Mouse (Mus musculus): ENCODE measurements around the gene Mast2.
A peak's percentile ranks its signal among the peaks of the same experiment; 100 is the strongest.

The Mast2 gene

GRCm38 (mm10) chr4:116464126-116464981, at the start of gene Mast2:
Gene Mast2, minus strand, starts transcription at chr4:116464183.
- peak; percentile 32 for DNase-seq (ENCODE audit: low spot score)

DNA sequence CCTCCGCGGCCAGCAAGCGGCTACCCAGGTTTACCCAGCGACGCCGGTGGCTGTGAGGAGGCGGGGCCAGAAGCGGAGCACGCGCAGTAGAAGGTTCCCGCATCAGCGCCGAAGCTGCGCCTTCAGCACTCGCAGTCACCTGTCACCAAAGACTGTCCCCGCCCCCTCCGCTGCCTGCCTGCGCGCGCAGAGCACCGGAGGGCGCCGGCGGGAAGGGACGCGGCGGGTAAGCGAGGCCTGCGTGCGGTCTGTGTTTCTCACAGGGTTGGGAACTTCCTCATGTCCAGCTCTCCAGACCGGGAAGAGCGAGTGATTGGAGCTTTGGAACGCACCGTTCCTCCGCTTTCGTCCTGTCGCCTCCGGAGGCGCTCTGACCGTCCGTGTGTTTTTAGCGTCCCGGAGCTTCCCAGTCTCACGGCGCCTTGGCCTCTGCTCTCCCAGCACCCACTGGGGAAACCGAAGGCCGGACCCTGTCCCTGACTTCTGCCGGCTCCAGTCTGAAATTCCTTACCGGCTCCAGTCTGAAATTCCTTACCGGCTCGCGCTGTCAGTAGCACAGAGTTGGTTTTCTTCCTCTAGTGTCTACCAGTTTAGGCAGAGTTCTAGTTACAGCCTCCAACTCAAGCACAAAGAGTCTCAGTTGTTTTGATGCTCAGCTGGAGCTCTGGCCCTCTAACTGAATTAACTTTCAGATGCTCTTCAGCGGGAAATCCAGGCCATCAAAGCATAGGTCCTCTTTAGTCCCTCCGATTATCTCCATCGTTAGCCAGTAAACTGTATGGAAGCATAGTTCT, 43.6 kb upstream of the Mast2 start, which contains the start of gene Ipp:
TSS of gene Ipp (plus strand) at position 125 of the 794 bp plus-strand sequence.
- peak; percentile 78 for DNase-seq (ENCODE audit: low spot score)

DNA sequence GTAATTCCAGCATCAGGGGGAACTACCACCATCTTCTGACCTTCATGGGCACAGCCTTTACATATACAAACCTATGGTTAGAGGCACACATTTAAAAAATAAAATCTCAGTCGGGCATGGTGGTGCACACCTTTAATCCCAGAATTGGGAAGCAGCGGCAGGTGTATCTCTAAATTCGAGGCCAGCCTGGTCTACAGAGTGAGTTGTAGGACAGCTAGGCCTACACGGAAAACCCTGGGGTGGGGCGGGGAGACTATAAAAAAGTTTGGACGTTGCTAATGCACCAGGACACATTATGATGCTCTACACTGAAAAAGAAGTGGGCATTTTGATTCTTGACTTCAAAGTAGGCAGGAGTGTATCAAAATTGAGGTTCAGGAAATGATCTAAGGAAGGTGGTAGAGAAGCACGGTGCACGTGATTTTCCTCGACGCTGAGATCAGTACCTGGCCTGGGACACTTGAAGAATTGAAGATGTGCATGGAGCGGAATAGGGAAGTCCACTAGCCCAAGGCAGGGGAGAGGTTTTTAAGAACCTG, 43.0 kb upstream of the Mast2 start:
- DNase-seq (ENCODE audit: low spot score), result no peak

GRCm38 (mm10) chr4:116499978-116500377, 36.0 kb upstream of the Mast2 start:
- DNase-seq (ENCODE audit: low spot score), result no peak

DNA sequence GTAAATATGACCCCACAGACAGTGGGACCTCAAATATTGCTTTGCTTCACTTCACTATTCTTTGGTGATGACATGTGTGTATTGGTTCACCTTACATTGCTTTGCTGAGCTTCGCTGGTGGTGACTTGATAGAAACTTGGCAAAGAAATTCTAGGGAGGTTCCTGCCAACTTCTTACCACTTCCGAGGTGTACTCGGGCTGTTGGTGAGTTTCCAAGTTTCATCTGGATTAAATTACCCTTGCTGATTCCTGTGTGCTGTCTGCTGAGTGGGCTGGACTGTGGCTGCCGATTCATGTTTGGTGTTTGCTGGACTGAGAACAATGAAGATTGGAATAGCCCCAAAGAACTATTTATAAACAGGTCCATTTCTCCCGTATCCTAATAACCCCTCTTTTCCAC, 29.7 kb upstream of the Mast2 start:
- DNase-seq (ENCODE audit: low spot score), result no peak

DNA sequence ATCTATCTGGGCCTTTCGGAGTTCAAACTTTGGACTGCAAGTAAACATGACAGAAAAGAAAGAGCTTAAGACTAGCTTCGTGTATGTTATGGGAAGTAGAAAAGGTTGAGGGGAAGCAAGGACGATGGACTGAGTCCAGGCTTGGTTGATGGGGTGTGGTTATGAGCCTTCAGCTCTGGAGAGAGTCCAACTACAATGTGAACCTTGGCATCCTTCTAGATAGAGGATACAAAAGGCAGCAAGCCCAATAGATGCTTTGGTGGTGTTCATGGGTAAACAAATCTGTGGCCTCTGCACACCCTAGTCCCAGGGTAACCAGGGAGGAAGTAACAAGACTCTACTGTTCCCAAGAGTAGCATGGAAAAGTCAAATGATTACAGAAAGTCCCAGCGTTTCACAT, 28.5 kb upstream of the Mast2 start:
- DNase-seq (ENCODE audit: low spot score), result no peak

DNA sequence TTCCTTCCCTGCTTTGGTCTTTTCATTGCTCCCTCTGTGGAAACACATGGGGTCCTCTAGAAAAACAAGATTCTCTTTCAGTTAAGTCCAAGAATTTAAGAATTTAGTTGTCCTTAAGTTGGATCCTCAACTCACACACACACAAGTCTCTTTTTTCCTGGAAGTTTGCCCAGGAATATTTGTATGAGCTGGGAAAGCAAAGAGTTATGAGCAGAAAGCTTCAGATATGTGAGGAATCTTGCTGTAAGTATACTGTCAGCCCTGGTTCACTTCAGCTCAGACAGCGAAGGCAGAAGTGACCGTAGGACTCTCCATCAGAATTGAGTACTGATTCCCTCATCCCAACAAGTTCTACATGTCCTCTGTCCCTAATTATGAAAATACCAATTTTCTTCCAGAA, 27.9 kb upstream of the Mast2 start:
- DNase-seq (ENCODE audit: low spot score), result no peak

- no peak for DNase-seq (ENCODE audit: low spot score)
Observed at GRCm38 (mm10) chr4:116491119-116491536, 27.1 kb upstream of the Mast2 start.

- no peak for DNase-seq (ENCODE audit: low spot score)
Observed at GRCm38 (mm10) chr4:116483476-116483875, 19.5 kb upstream of the Mast2 start.

DNA sequence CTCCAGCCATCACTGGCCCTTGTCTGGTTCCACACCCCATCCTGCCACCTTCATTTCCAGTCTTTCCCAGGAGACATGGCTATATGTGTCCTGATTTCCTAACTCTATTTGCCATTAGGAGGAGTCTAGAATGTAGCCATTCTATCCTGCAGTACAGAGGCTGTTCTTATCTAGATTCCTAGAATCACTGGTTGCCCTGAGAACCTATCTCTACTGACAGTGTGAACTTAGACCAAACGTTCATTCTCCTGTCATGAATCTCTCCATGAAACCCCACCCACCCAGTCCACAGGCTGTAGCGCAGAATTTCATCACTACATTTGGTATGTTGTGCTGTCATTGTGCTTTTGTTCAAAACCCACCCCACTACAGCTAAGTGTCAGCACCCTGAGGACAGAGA, 17.3 kb upstream of the Mast2 start:
- no peak for DNase-seq (ENCODE audit: low spot score)

- DNase-seq (ENCODE audit: low spot score), result no peak
Observed at GRCm38 (mm10) chr4:116463231-116464125, 505 bp downstream of the Mast2 start.

DNA sequence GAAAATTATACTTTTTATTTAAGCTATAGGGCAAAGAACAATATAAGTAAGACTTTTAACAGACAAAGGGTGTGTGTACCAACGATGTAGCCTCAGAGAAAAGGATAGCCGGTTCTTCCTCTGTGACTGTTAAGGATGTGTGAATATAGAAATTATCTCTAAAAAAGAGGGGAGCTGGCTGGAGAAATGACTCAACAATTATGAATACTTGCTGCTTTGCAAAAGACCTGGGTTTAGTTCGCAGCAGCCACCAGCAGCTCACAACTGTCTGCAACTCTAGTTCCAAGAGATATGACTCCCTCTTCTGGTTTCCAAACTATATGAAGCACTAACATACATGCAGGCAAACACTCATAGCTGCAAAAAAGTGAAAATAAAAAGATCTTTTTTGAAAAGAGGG, 2.0 kb downstream of the Mast2 start:
- no peak for DNase-seq (ENCODE audit: low spot score)

DNA sequence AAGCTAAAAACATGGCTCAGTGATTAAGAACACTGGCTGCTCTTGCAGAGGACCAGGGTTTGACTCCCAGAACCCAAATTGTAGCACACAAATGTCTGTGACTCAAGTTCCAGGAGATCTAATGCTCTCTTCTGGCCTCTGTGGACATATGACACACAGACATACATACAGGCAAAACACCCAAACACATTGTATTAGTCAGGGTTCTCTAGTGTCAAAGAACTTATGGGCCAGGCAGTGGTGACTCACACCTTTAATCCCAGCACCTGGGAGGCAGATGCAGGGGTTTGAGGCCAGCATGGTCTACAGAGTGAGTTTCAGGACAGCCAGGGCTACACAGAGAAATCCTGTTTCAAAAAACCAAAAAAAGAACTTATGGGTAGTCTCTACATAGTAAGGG, 12.4 kb downstream of the Mast2 start:
- no peak for DNase-seq (ENCODE audit: low spot score)

GRCm38 (mm10) chr4:116449951-116450350, 14.0 kb downstream of the Mast2 start:
- no peak for DNase-seq (ENCODE audit: low spot score)

DNA sequence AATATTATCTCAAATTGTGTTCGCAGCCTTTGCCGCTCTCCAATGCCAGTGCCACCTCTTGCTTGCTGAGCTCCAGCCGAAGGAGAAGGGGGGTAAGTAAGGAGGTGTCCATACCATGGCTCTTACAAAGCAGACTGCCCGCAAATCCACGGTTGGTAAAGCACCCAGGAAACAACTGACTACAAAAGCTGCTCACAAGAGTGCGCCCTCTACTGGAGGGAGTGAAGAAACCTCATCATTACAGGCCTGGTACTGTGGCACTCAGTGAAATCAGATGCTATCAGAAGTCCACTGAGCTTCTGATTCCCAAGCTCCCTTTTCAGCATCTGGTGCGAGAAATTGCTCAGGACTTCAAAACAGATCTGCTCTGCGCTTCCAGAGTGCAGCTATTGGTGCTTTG, 15.3 kb downstream of the Mast2 start:
- no peak for DNase-seq (ENCODE audit: low spot score)

DNA sequence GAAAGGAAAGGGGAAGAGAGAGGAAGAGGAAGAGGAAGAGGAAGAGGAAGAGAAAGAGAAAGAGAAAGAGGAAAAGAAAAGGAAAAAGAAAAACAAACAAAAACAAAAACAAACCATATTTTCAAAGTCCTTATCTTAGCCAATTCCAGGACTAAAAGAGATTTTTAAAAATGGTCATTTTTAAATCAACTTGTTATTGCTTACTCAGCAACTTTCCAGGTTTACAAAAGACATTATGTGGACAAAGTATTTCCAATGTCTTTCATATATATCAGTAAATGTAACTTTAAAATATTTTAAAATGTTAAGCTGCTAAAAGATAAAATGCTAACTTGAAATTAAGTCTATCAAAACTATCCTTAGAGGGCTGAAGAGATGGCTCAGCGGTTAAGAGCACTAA, 24.6 kb downstream of the Mast2 start:
- no peak for DNase-seq (ENCODE audit: low spot score)

DNA sequence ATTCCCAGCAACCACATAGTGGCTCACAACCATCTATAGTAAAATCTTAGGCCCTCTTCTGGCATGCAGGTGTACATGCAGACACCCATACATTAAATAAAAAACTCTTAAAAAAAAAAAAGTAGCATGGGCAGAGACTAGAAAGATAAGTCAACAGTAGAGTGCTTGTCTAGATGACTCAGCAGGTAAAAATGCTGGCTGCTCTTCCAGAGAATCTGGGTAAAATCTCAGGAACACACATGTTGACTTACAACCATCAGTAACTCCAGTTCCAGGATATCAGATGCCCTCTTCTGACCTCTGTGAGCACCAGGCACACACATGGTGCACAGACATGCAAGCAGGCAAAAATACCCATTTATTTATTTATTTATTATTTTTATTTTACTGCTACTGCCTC, 25.4 kb downstream of the Mast2 start:
- no peak for DNase-seq (ENCODE audit: low spot score)

DNA sequence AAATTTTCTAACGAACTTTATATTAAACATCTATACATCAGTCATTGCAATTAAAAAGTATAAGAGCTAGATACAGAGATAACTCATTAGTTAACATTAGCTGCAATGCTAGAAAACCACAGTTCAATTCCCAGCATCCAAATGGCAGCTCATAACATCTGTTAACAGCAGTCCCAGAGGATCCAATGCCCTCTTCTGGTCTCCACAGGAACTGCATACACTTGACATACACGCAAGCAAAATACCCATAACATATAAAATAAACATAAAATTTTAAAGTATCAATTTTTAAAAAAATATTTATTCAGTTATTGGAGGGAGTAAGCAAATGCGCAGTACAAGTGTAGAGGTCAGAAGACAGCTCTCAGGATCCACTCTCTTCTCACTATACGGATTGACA, 28.4 kb downstream of the Mast2 start:
- no peak for DNase-seq (ENCODE audit: low spot score)

GRCm38 (mm10) chr4:116422186-116422585, 41.8 kb downstream of the Mast2 start:
- no peak for DNase-seq (ENCODE audit: low spot score)

DNA sequence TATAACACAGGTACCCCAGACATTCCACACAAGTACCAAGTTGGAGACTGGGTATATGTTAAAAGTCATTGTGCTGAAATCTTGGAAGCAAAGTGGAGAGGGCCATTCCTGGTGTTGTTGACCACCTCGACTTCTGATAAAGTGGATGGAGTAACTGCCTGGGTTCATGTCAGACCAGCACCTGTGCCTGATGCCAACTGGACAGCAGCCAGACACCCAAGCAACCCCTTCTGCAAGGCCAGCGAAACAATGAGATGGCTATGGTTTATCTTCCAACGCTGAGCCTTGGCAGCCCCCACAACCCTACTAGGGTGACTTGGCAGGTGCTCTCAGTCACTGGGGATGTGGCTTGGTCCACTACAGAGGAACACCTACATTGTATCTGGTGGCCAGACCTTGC, 42.8 kb downstream of the Mast2 start:
- no peak for DNase-seq (ENCODE audit: low spot score)

- DNase-seq (ENCODE audit: low spot score), result no peak
Observed at GRCm38 (mm10) chr4:116412993-116413392, 51.0 kb downstream of the Mast2 start.

- no peak for DNase-seq (ENCODE audit: low spot score)
Observed at GRCm38 (mm10) chr4:116411401-116411800, 52.6 kb downstream of the Mast2 start.
